Mouse (Mus musculus) midbrain, embryonic 12.5 days (tissue): ENCODE measurements around the gene Car11. TPM values are rescaled to one million over a fixed set of nuclear protein-coding genes. Genes with fewer than 3 reads are reported as not detected.

Source experiments
- ATAC-seq: fragments of 200-750 bp; cut with Nextera tagmentation; 2 replicates; pipeline ENCODE4 v1.8.0; 2017; ENCODE audit warnings: low read depth, moderate TSS enrichment, moderate library complexity; ENCODE audit not compliant: low FRiP score
- H3K27ac ChIP-seq: fragments of 300-500 bp; sonication (generic); replicated peaks from 2 replicates; pipeline ENCODE4 v1.5.1; 2016; ENCODE audit warnings: mild to moderate bottlenecking
- H3K27me3 ChIP-seq: fragments of 300-500 bp; sonication (generic); 2 replicates; pipeline ENCODE4 v1.6.1; 2016; ENCODE audit warnings: mild to moderate bottlenecking
- H3K36me3 ChIP-seq: fragments of 300-500 bp; sonication (generic); 2 replicates; pipeline ENCODE4 v1.6.1; 2016
- H3K4me1 ChIP-seq: fragments of 300-500 bp; sonication (generic); 2 replicates; pipeline ENCODE4 v1.6.1; 2016
- H3K4me2 ChIP-seq: fragments of 300-500 bp; sonication (generic); replicated peaks from 2 replicates; pipeline ENCODE4 v1.6.1; 2016; ENCODE audit warnings: mild to moderate bottlenecking, moderate library complexity
- H3K4me3 ChIP-seq: fragments of 300-500 bp; sonication (generic); 2 replicates; pipeline ENCODE4 v1.5.1; 2016; ENCODE audit warnings: mild to moderate bottlenecking
- H3K9ac ChIP-seq: fragments of 300-500 bp; sonication (generic); replicated peaks from 2 replicates; pipeline ENCODE4 v1.6.1; 2016; ENCODE audit warnings: mild to moderate bottlenecking, moderate library complexity
- H3K9me3 ChIP-seq: fragments of 300-500 bp; sonication (generic); 2 replicates; pipeline ENCODE4 v1.6.1; 2016; ENCODE audit warnings: mild to moderate bottlenecking
- WGBS: fragments of 180-500 bp; shearing (Covaris S2); methylation state at CpG from one replicate; pipeline ENCODE4 v1.1.7; 2016; 5-methylcytosine and 5-hydroxymethylcytosine counted together
- polyA plus RNA-seq: library from polyadenylated mRNA; unstranded; fragments of >200 nt; fragmentation: Nextera tagmentation; extraction: Ambion mirVana; gene quantifications from 2 replicates; pipeline ENCODE4 v1.2.1, GENCODE M21; 2016

Car11 gene
- polyA plus RNA-seq, 1 experiment from 2014 or later = 18.8 TPM

DNA sequence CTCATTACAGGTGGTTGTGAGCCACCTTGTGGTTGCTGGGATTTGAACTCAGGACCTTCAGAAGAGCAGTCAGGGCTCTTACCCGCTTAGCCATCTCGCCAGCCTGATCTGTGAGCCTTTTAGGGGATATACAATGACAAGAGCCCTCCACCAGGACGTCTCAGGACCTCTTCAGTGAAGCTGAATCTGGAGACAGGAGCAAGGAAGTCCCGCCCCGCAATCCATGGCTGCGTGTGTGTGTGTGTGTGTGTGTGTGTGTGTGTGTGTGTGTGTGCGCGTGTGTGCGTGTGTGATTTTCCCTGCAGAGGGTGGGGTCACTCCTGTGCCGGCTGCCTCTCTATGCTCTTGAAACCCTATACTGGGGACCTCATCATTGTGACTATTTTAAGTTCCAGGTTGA lies 40.2 kb downstream of the Car11 start:
- Histone ChIP-seq H3K4me2 (no peak overlapping the region), H3K4me1 (no peaks in the 10 kb centered on the region), H3K4me3 (no peak overlapping the region), H3K9ac (no peak overlapping the region), H3K36me3 (no peaks in the 10 kb centered on the region), H3K27me3 (peaks cover 10% of the 10 kb centered on the region), H3K9me3 (no peaks in the 10 kb centered on the region), H3K27ac (no peak overlapping the region)
- 59% methylated on average over 10 of the region's 10 CpGs for WGBS
- ATAC-seq = no peak

DNA sequence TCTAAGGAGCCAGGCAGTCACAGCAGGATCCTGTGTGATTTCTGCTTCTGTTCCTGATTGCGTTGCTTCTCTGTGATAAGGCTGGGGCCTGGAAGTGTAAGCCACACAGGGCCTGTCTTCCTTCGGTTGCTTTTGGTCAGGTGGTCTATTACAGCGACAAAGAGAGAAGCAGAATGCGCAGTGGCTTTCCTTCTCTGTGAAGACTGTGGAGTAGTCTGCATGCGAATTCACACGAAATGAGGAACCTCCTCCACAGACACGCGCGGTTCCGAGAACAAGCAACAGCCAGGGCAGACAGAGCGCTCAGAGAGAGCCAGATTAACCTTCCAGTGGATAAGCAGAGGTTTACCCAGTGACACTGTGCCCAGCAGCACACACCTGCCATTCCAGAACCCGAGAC lies 41.7 kb downstream of the Car11 start:
- Histone ChIP-seq H3K4me3 (no peak overlapping the region), H3K9ac (no peak overlapping the region), H3K9me3 (no peaks in the 10 kb centered on the region), H3K36me3 (no peaks in the 10 kb centered on the region), H3K27ac (no peak overlapping the region), H3K4me2 (no peak overlapping the region), H3K4me1 (no peaks in the 10 kb centered on the region), H3K27me3 (peaks cover 10% of the 10 kb centered on the region)
- ATAC-seq = no peak
- 85% methylated on average over 12 of the region's 12 CpGs for WGBS

DNA sequence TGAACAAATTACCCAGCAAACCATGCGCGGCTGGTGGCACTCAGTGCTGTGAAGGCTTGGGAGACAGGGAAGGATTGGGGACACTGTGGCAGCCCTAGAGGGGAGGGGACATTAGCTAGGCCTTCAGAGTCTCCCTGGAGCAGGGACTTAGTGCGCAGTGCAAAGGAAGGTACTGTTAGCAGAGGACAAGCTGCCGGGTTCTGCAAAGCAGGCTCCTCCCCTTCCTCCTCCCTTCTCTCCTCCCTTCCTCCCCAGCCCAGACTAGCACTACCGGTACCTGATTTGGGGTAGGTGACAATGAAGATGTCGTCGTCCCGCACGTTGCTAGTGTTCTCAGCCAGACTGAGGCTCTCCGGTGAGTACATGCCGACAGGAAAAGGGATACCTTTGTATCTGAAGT lies 42.1 kb downstream of the Car11 start:
- no peak overlapping the region for H3K4me2 ChIP-seq

DNA sequence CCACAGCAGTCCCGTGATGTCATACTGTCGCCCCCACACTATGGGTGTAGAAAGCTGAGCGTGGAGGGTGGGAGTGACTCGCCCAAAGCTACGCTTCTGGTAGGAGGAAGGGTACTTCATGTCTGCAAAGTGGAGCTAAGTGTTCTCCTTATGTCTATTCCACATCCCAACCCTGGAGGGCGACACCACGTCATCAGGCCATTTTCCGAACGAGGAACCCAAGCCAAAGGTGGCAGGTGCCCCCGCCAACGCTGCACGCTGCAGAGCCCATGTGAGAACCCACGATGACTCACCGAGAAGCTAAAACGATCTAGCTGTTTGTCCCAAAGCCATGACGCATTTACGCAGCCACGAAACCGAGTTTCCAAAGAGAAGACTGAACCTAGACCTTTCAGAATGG lies 42.7 kb downstream of the Car11 start:
- H3K4me1 ChIP-seq = no peaks in the 10 kb centered on the region
- H3K9ac ChIP-seq = no peak overlapping the region
- WGBS = 40% methylated on average over 19 of the region's 19 CpGs
- no peak overlapping the region for H3K27ac ChIP-seq
- ATAC-seq = no peak
- no peaks in the 10 kb centered on the region for H3K9me3 ChIP-seq
- H3K4me2 ChIP-seq = no peak overlapping the region
- H3K4me3 ChIP-seq = no peak overlapping the region
- peaks cover 10% of the 10 kb centered on the region for H3K27me3 ChIP-seq
- H3K36me3 ChIP-seq = no peaks in the 10 kb centered on the region

More for the DNA sequence above, 42.1 kb downstream of the Car11 start:
- Histone ChIP-seq H3K9me3 (no peaks in the 10 kb centered on the region), H3K27me3 (peaks cover 10% of the 10 kb centered on the region), H3K36me3 (no peaks in the 10 kb centered on the region), H3K4me1 (no peaks in the 10 kb centered on the region), H3K27ac (no peak overlapping the region), H3K9ac (no peak overlapping the region), H3K4me3 (no peak overlapping the region)
- WGBS = 38% methylated on average over 11 of the region's 11 CpGs
- ATAC-seq = no peak

DNA sequence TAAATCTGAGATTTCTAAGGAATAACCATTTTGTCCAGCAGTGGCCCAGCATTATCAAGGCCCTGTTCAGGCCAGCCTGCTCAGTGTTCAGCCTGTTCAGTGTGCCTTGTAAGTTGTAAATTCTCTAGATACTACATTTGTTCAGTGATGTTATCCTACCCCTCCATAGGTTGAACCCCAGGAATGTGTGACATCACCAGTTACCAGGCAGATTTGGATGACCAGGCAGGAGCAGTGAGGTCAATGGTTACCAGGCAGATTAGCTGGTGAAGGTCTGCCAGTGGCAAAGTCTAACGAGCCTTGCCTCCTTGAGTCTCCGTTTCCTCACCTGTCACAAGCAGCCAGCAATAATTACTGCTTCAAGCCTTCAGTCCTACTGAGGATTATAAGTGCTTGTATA lies 44.7 kb downstream of the Car11 start:
- Histone ChIP-seq H3K9ac (no peak overlapping the region), H3K4me1 (no peaks in the 10 kb centered on the region), H3K27ac (no peak overlapping the region), H3K4me2 (no peak overlapping the region), H3K4me3 (no peak overlapping the region), H3K9me3 (no peaks in the 10 kb centered on the region), H3K27me3 (peaks cover 10% of the 10 kb centered on the region), H3K36me3 (no peaks in the 10 kb centered on the region)
- 59% methylated on average over 2 of the region's 2 CpGs for WGBS
- ATAC-seq = no peak

DNA sequence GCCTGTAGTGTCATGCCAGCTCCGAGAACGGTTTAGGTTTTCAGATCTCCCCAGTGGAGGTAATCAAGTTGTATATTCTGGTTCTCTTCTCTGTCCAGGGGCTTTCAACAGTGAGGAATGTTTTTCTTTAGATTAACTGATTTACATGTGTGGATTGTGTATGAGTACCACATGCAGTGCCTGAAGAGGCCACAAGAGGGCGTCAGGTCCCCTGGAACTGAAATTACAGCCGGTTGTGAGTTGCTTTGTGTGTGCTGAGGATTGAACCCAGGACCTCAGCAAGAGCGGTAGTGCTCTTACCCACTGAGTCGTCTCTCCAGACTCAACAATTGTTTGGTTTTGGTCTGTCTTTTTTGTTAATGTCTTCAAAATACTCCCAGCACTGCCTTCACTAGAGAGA lies 46.9 kb downstream of the Car11 start:
- no peak for ATAC-seq
- no peaks in the 10 kb centered on the region for H3K36me3 ChIP-seq
- H3K27ac ChIP-seq = no peak overlapping the region
- no peak overlapping the region for H3K9ac ChIP-seq
- no peak overlapping the region for H3K4me3 ChIP-seq
- no peaks in the 10 kb centered on the region for H3K4me1 ChIP-seq
- H3K27me3 ChIP-seq = peaks cover 4% of the 10 kb centered on the region
- no peak overlapping the region for H3K4me2 ChIP-seq
- WGBS = 68% methylated on average over 6 of the region's 6 CpGs
- no peaks in the 10 kb centered on the region for H3K9me3 ChIP-seq

DNA sequence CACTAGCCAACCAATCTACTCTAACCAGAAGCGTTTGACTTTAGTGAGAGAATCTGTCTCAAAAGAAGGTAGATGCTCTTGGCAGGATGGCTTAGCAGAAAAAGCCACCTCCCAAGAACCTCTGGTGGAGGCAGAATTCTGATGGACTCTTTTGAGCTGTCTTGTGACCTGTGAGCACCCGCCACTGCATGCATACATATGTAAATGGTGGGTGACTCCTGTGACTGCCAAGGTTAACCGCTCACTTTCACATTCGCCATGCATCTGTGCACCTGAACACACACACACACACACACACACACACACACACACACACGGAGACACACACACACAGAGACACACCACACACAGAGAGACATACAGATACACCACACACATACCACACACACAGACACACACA lies 47.8 kb downstream of the Car11 start:
- no peak overlapping the region for H3K27ac ChIP-seq
- no peaks in the 10 kb centered on the region for H3K4me1 ChIP-seq
- H3K27me3 ChIP-seq = no peaks in the 10 kb centered on the region; the same call in none of the 2 replicates
- H3K4me3 ChIP-seq = no peak overlapping the region
- WGBS = 81% methylated on average over 5 of the region's 5 CpGs
- no peak overlapping the region for H3K4me2 ChIP-seq
- no peak for ATAC-seq
- H3K9ac ChIP-seq = no peak overlapping the region
- H3K9me3 ChIP-seq = no peaks in the 10 kb centered on the region
- no peaks in the 10 kb centered on the region for H3K36me3 ChIP-seq

DNA sequence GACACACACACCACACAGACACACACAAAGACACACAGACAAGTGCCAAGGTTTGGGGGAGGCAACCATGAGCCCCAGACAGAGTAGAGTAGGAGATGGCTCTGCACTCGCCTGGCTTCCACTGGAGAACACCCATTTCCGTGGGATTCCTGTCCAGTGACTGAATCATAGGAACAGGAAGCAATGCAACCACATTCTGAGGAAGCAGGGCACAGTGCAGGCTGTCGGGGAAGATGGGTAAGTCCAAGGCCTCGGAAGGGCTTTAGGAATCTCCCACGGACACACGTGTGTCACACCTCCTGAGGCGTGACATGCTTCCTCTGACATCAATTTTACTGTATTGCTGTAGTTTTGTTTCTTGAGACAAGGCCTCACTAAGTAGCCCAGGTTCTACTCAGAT lies 48.5 kb downstream of the Car11 start:
- no peaks in the 10 kb centered on the region; the same call in 1 of the 2 replicates for H3K27me3 ChIP-seq
- no peak overlapping the region for H3K4me3 ChIP-seq
- H3K9me3 ChIP-seq = no peaks in the 10 kb centered on the region
- H3K4me2 ChIP-seq = no peak overlapping the region
- WGBS = 91% methylated on average over 7 of the region's 7 CpGs
- H3K4me1 ChIP-seq = no peaks in the 10 kb centered on the region
- H3K9ac ChIP-seq = no peak overlapping the region
- no peak overlapping the region for H3K27ac ChIP-seq
- ATAC-seq = no peak
- H3K36me3 ChIP-seq = no peaks in the 10 kb centered on the region

DNA sequence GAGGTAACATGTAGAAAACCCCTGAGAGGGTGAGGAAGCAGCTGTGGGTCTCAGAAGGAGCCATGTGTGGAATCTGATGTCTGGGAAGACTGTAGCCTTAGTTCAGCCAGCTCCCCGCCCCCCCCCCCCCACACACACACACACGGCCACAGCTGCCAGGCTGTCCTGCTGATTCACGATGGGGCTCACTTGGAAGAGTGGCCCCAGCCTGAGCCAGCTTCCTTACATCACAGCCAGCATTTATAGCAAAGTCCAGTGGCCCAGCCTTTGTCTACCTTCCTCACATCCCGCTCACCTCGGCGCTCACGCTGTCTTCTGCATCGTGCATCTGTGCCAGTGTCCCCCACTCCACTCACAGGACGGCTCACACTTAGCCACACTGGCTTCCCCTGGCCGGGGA lies 49.8 kb downstream of the Car11 start:
- WGBS = 57% methylated on average over 9 of the region's 10 CpGs
- no peaks in the 10 kb centered on the region; the same call in 1 of the 2 replicates for H3K27me3 ChIP-seq
- no peak for ATAC-seq
- H3K27ac ChIP-seq = no peak overlapping the region
- no peaks in the 10 kb centered on the region for H3K4me1 ChIP-seq
- H3K9me3 ChIP-seq = no peaks in the 10 kb centered on the region
- H3K36me3 ChIP-seq = no peaks in the 10 kb centered on the region
- 0 out of 2 replicates have a peak overlapping the region, but pooled peaks have one; percentile 24 for H3K9ac ChIP-seq
- no peak overlapping the region for H3K4me3 ChIP-seq
- H3K4me2 ChIP-seq = no peak overlapping the region

DNA sequence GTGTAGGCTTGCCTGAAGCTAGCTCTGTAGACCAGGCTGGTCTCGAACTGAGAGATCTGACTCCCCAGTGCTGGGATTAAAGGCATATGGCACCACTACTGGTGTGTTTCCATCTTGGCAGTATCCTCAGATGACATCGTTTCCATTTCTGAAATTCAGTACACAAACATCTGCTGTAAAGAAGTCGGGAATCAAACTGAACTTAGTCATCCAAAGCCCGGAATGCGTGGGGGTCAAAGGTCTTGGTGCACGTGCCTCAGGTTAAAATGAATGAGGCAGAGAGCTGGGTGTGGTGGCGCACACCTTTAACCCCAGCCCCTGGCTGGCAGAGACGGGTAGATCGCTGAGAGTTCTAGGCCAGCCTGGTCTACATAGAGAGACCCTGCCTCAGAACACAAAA lies 50.5 kb downstream of the Car11 start:
- Histone ChIP-seq H3K4me2 (no peak overlapping the region), H3K4me1 (no peaks in the 10 kb centered on the region), H3K27ac (no peak overlapping the region), H3K4me3 (no peak overlapping the region), H3K27me3 (no peaks in the 10 kb centered on the region; the same call in 1 of the 2 replicates), H3K9ac (no peak overlapping the region), H3K9me3 (no peaks in the 10 kb centered on the region), H3K36me3 (no peaks in the 10 kb centered on the region)
- 81% methylated on average over 9 of the region's 9 CpGs for WGBS
- no peak for ATAC-seq

Other genes starting within 250 kb of the Car11 start
- 5,715 and 6,077 TPM in 2 replicates for gene Ftl1, start 240.0 kb upstream of the Car11 start, polyA plus RNA-seq
- gene Bax, start 232.9 kb upstream of the Car11 start, polyA plus RNA-seq = 241 and 250 TPM in 2 replicates
- gene Tulp2, start 218.0 kb upstream of the Car11 start, polyA plus RNA-seq = 0.22 TPM in 2 replicates
- not detected in 2 replicates for gene Gm45808, start 213.0 kb upstream of the Car11 start, polyA plus RNA-seq
- gene Dhdh, start 211.0 kb upstream of the Car11 start, polyA plus RNA-seq = 3.2 and 3.6 TPM in 2 replicates
- gene Nucb1, start 189.4 kb upstream of the Car11 start, polyA plus RNA-seq = 102 and 106 TPM in 2 replicates
- 15.4 and 18.5 TPM in 2 replicates for gene Ppp1r15a, start 173.6 kb upstream of the Car11 start, polyA plus RNA-seq
- 0.70 and 0.96 TPM in 2 replicates for gene Plekha4, start 173.5 kb upstream of the Car11 start, polyA plus RNA-seq
- 0.78 TPM in 1 of 2 replicates, not detected in the other for gene Hsd17b14, start 144.9 kb upstream of the Car11 start, polyA plus RNA-seq
- 23.2 and 23.8 TPM in 2 replicates for gene Bcat2, start 129.7 kb upstream of the Car11 start, polyA plus RNA-seq
- not detected in 2 replicates for gene Fgf21, start 84.4 kb upstream of the Car11 start, polyA plus RNA-seq
- gene Fut1, start 82.6 kb upstream of the Car11 start, polyA plus RNA-seq = not detected in 2 replicates
- gene Izumo1, start 78.0 kb upstream of the Car11 start, polyA plus RNA-seq = 0.18 and 0.31 TPM in 2 replicates
- gene Rasip1, start 72.4 kb upstream of the Car11 start, polyA plus RNA-seq = 10.7 and 11.6 TPM in 2 replicates
- gene Mamstr, start 59.9 kb upstream of the Car11 start, polyA plus RNA-seq = 2.3 and 2.7 TPM in 2 replicates
- gene Fut2, start 33.4 kb upstream of the Car11 start, polyA plus RNA-seq = 0.10 and 0.33 TPM in 2 replicates
- gene Ntn5, start 15.8 kb upstream of the Car11 start, polyA plus RNA-seq = 0.31 TPM in 1 of 2 replicates, not detected in the other
- gene Sec1, start 5.4 kb upstream of the Car11 start, polyA plus RNA-seq = 0.79 and 0.80 TPM in 2 replicates
- 4.5 and 4.6 TPM in 2 replicates for gene Dbp, start 5.2 kb downstream of the Car11 start, polyA plus RNA-seq
- 688 and 721 TPM in 2 replicates for gene Rpl18, start 15.6 kb downstream of the Car11 start, polyA plus RNA-seq
- gene Sphk2, start 18.2 kb downstream of the Car11 start, polyA plus RNA-seq = 24.0 and 25.8 TPM in 2 replicates
- 1.3 and 1.6 TPM in 2 replicates for gene Fam83e, start 21.4 kb downstream of the Car11 start, polyA plus RNA-seq
- not detected in 2 replicates for gene Spaca4, start 26.0 kb downstream of the Car11 start, polyA plus RNA-seq
- 10.6 and 11.1 TPM in 2 replicates for gene Lmtk3, start 83.9 kb downstream of the Car11 start, polyA plus RNA-seq
- gene Sult2b1, start 84.8 kb downstream of the Car11 start, polyA plus RNA-seq = 1.5 and 2.2 TPM in 2 replicates
- gene Cyth2, start 114.7 kb downstream of the Car11 start, polyA plus RNA-seq = 288 and 293 TPM in 2 replicates
- 0.46 and 1.1 TPM in 2 replicates for gene Kcnj14, start 124.9 kb downstream of the Car11 start, polyA plus RNA-seq
- 50.1 and 50.2 TPM in 2 replicates for gene Grwd1, start 131.1 kb downstream of the Car11 start, polyA plus RNA-seq
- 40.6 and 54.6 TPM in 2 replicates for gene Kdelr1, start 172.9 kb downstream of the Car11 start, polyA plus RNA-seq
- 0.60 and 1.0 TPM in 2 replicates for gene Grin2d, start 178.5 kb downstream of the Car11 start, polyA plus RNA-seq
- gene Syngr4, start 196.9 kb downstream of the Car11 start, polyA plus RNA-seq = 0.34 and 0.42 TPM in 2 replicates
- 4.4 and 4.9 TPM in 2 replicates for gene Tmem143, start 197.1 kb downstream of the Car11 start, polyA plus RNA-seq
- 33.9 and 46.5 TPM in 2 replicates for gene Emp3, start 221.6 kb downstream of the Car11 start, polyA plus RNA-seq
- gene Ccdc114, start 224.2 kb downstream of the Car11 start, polyA plus RNA-seq = 2.2 and 3.4 TPM in 2 replicates